Mouse (Mus musculus): ENCODE results near the gene Sik1. TPM values are rescaled to one million over a fixed set of nuclear protein-coding genes. Genes with fewer than 3 reads are reported as not detected.

The Sik1 gene
- polyA plus RNA-seq, 1 experiment = 35.5 TPM

DNA sequence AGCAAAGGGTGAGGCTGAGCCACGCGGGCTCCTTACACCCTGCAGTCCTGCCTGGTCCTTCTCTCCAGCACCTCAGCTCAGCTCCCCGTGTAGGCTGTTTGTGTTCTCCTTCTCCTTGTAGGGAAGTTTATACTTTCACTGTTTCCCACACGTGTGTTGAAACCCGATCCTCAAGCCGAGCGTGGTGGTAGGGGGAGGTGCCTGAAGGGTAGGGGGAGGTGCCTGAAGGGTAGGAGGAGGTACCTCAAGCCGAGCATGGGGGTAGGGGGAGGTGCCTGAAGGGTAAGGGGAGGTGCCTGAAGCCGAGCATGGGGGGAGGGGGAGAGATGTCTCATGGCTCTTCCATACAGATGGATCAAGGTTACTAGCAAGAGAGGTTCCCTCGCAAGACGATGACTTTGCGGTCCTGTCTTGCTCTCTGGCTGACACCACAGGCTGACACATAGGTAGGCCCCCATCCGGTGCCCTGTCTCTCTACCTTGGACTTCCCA, 15.4 kb upstream of the Sik1 start:
- no peak for DNase-seq
- no peak for TF ChIP-seq POLR2A (IDR thresholded peaks at IDR 0.05; ENCODE audit: low read depth, low read length)
- TF ChIP-seq CTCF (conservative IDR thresholded peaks at IDR 0.05; ENCODE audit: insufficient read depth, insufficient read length, low read depth, low read length) = no peak
- no peak overlapping the region for H3K27ac ChIP-seq (ENCODE audit: insufficient read depth, low read depth, low read length)
- no peaks in the 10 kb centered on the region for H3K36me3 ChIP-seq (ENCODE audit: control insufficient read depth, insufficient read depth, low read length)
- no peak overlapping the region for H3K4me3 ChIP-seq (ENCODE audit: insufficient read depth, low read depth, low read length)
- 25% methylated on average over 13 of the region's 13 CpGs for WGBS
- no peaks in the 10 kb centered on the region for H3K27me3 ChIP-seq (replicated peaks; ENCODE audit: control insufficient read depth, insufficient read depth, low read length)
- no peaks in the 10 kb centered on the region for H3K4me1 ChIP-seq (ENCODE audit: control insufficient read depth, insufficient read depth, low read length)

DNA sequence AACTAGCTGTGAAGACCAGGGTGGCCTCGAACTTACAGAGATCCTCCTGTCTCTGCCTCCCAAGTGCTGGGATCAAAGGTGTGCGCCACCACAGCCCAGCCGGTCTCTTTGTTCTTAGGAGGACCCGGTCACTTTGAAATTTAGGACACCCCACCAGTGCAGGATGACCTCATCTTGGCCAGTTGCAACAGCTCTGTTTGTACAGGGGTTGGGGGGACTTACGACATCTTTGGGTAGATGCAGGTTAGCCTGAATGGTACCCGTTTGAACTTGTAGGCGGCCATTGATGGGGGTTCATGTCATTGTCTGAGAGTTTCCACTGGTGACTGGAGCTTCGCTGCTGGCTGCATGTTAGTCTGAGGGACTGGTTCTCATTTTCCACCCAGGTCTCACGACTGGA, 14.8 kb upstream of the Sik1 start:
- DNase-seq = no peak
- H3K27ac ChIP-seq (ENCODE audit: insufficient read depth, low read depth, low read length) = no peak overlapping the region
- no peak overlapping the region for H3K4me3 ChIP-seq (ENCODE audit: insufficient read depth, low read depth, low read length)
- H3K4me1 ChIP-seq (ENCODE audit: control insufficient read depth, insufficient read depth, low read length) = no peaks in the 10 kb centered on the region
- H3K27me3 ChIP-seq (replicated peaks; ENCODE audit: control insufficient read depth, insufficient read depth, low read length) = no peaks in the 10 kb centered on the region
- H3K36me3 ChIP-seq (ENCODE audit: control insufficient read depth, insufficient read depth, low read length) = no peaks in the 10 kb centered on the region
- TF ChIP-seq POLR2A (IDR thresholded peaks at IDR 0.05; ENCODE audit: low read depth, low read length) (no peak), CTCF (conservative IDR thresholded peaks at IDR 0.05; ENCODE audit: insufficient read depth, insufficient read length, low read depth, low read length) (no peak)
- whole genome bisulfite sequencing = 81% methylated on average over 9 of the region's 9 CpGs

GRCm38 (mm10) chr17:31868076-31868475, 12.5 kb upstream of the Sik1 start:
- Histone ChIP-seq H3K4me3 (ENCODE audit: insufficient read depth, low read depth, low read length) (no peak overlapping the region), H3K27me3 (replicated peaks; ENCODE audit: control insufficient read depth, insufficient read depth, low read length) (no peaks in the 10 kb centered on the region), H3K27ac (ENCODE audit: insufficient read depth, low read depth, low read length) (no peak overlapping the region), H3K4me1 (ENCODE audit: control insufficient read depth, insufficient read depth, low read length) (no peaks in the 10 kb centered on the region), H3K36me3 (ENCODE audit: control insufficient read depth, insufficient read depth, low read length) (no peaks in the 10 kb centered on the region)
- no peak for TF ChIP-seq POLR2A (IDR thresholded peaks at IDR 0.05; ENCODE audit: low read depth, low read length)
- no peak for TF ChIP-seq CTCF (conservative IDR thresholded peaks at IDR 0.05; ENCODE audit: insufficient read depth, insufficient read length, low read depth, low read length)
- no peak for DNase-seq
- WGBS = 94% methylated on average over 4 of the region's 4 CpGs

GRCm38 (mm10) chr17:31867061-31867460, 11.5 kb upstream of the Sik1 start:
- 94% methylated on average over 7 of the region's 7 CpGs for WGBS
- Histone ChIP-seq H3K27me3 (replicated peaks; ENCODE audit: control insufficient read depth, insufficient read depth, low read length) (no peaks in the 10 kb centered on the region), H3K4me1 (ENCODE audit: control insufficient read depth, insufficient read depth, low read length) (peaks cover 5% of the 10 kb centered on the region; the same call in 1 of the 2 replicates), H3K4me3 (ENCODE audit: insufficient read depth, low read depth, low read length) (no peak overlapping the region), H3K27ac (ENCODE audit: insufficient read depth, low read depth, low read length) (no peak overlapping the region), H3K36me3 (ENCODE audit: control insufficient read depth, insufficient read depth, low read length) (no peaks in the 10 kb centered on the region)
- no peak for TF ChIP-seq CTCF (conservative IDR thresholded peaks at IDR 0.05; ENCODE audit: insufficient read depth, insufficient read length, low read depth, low read length)
- DNase-seq = no peak

- Histone ChIP-seq H3K27me3 (replicated peaks; ENCODE audit: control insufficient read depth, insufficient read depth, low read length) (no peaks in the 10 kb centered on the region), H3K27ac (ENCODE audit: insufficient read depth, low read depth, low read length) (no peak overlapping the region), H3K4me1 (ENCODE audit: control insufficient read depth, insufficient read depth, low read length) (peaks cover 5% of the 10 kb centered on the region; the same call in 1 of the 2 replicates), H3K4me3 (ENCODE audit: insufficient read depth, low read depth, low read length) (no peak overlapping the region), H3K36me3 (ENCODE audit: control insufficient read depth, insufficient read depth, low read length) (no peaks in the 10 kb centered on the region)
- DNase-seq = no peak
- TF ChIP-seq CTCF (conservative IDR thresholded peaks at IDR 0.05; ENCODE audit: insufficient read depth, insufficient read length, low read depth, low read length) = no peak
- TF ChIP-seq POLR2A (IDR thresholded peaks at IDR 0.05; ENCODE audit: low read depth, low read length) = no peak
- WGBS = 64% methylated on average over 7 of the region's 7 CpGs
These were observed 10.0 kb upstream of the Sik1 start for GRCm38 (mm10) chr17:31865636-31866035.

DNA sequence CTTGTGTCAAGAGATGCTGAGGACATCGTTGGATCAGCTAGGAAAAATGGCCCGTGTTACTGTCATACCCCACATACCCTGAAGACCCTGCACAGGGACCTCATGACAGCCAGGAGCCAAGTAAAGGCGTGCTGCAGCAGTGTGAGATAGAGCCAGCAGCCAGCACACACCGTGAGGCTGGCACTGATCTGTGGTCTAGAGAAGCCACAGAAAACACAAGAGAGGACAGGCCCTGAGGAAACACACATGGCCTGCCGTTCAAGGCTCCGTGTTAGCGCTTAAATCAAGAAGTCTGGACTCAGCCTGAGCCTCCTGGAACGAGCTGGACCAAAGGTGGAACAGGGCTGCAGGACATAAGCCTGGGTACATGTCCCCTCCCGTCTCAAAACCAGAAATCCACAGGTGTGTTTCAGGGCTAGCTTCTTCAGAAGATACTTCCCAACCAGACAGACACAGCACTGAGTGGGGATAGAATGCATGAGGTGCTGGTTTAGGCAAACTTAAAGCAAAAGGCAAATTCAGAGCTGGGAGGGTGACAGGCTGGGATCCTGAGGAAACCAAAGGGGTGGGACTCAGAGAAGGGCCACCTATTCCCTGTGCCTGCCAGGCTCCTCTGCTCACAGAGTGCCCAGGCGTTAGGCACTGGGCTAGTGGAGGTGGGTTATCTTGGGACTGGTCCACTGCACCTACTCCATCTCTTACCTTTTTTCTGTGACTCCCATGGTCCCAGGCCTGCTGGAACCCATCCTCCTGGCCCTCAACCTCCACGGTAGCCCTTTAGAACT, 9.3 kb upstream of the Sik1 start:
- WGBS = 85% methylated on average over 11 of the region's 11 CpGs
- H3K36me3 ChIP-seq (ENCODE audit: control insufficient read depth, insufficient read depth, low read length) = no peaks in the 10 kb centered on the region
- H3K27me3 ChIP-seq (replicated peaks; ENCODE audit: control insufficient read depth, insufficient read depth, low read length) = no peaks in the 10 kb centered on the region
- DNase-seq = no peak
- no peak overlapping the region for H3K27ac ChIP-seq (ENCODE audit: insufficient read depth, low read depth, low read length)
- peaks cover 5% of the 10 kb centered on the region; the same call in 1 of the 2 replicates for H3K4me1 ChIP-seq (ENCODE audit: control insufficient read depth, insufficient read depth, low read length)
- no peak overlapping the region for H3K4me3 ChIP-seq (ENCODE audit: insufficient read depth, low read depth, low read length)
- no peak for TF ChIP-seq POLR2A (IDR thresholded peaks at IDR 0.05; ENCODE audit: low read depth, low read length)
- no peak for TF ChIP-seq CTCF (conservative IDR thresholded peaks at IDR 0.05; ENCODE audit: insufficient read depth, insufficient read length, low read depth, low read length)

- no peak for DNase-seq
- H3K36me3 ChIP-seq (ENCODE audit: control insufficient read depth, insufficient read depth, low read length) = no peaks in the 10 kb centered on the region
- WGBS = 90% methylated on average over 10 of the region's 10 CpGs
- no peak for TF ChIP-seq POLR2A (IDR thresholded peaks at IDR 0.05; ENCODE audit: low read depth, low read length)
- no peak for TF ChIP-seq CTCF (conservative IDR thresholded peaks at IDR 0.05; ENCODE audit: insufficient read depth, insufficient read length, low read depth, low read length)
- H3K4me3 ChIP-seq (ENCODE audit: insufficient read depth, low read depth, low read length) = no peak overlapping the region
- no peaks in the 10 kb centered on the region for H3K27me3 ChIP-seq (replicated peaks; ENCODE audit: control insufficient read depth, insufficient read depth, low read length)
- H3K27ac ChIP-seq (ENCODE audit: insufficient read depth, low read depth, low read length) = no peak overlapping the region
- peaks cover 5% of the 10 kb centered on the region; the same call in 1 of the 2 replicates for H3K4me1 ChIP-seq (ENCODE audit: control insufficient read depth, insufficient read depth, low read length)
These were observed 7.7 kb upstream of the Sik1 start for GRCm38 (mm10) chr17:31863151-31863815.
